Mouse (Mus musculus): ENCODE data around the gene Kdm6b.

The Kdm6b gene

DNA sequence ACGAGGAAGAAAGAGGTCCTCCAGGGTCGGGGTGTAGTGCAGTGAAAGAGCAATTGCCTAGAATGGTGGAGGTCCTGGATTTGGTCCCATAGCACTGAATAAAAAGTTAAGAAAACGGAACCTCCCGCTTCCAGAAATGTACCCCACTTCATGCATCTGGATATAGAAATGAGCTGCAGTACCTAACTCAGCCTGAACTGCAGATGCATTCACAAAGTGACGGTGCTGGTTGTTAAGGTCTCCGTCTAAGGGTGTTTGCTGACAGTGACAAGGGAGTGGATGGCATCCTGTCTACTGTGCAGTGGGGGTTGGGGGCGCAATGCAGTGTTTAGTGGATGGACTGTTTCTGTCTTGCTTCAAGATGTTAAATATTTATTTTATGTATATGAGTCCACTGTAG lies 26.7 kb downstream of the Kdm6b start:
- no peak for DNase-seq (ENCODE audit: low spot score)

DNA sequence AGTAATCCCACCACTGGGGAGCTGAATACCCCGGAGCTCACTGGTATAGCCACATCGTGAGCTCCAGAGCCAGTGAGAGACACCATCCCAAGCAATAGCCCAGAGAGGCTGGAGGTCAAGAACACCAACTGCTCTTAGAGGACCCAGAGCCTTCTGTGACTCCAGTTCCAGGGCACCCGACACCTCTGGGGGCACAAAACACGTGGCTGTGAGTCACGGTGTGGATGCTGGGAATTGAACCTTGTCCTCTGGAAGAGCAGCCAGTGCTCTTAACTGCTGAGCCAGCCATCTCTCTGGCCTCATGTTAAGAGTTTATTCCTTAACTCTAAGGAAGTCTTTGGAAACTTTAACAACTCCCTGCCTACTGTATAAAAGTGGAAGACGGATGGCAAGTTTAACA lies 28.5 kb downstream of the Kdm6b start:
- DNase-seq (ENCODE audit: low spot score): no peak

DNA sequence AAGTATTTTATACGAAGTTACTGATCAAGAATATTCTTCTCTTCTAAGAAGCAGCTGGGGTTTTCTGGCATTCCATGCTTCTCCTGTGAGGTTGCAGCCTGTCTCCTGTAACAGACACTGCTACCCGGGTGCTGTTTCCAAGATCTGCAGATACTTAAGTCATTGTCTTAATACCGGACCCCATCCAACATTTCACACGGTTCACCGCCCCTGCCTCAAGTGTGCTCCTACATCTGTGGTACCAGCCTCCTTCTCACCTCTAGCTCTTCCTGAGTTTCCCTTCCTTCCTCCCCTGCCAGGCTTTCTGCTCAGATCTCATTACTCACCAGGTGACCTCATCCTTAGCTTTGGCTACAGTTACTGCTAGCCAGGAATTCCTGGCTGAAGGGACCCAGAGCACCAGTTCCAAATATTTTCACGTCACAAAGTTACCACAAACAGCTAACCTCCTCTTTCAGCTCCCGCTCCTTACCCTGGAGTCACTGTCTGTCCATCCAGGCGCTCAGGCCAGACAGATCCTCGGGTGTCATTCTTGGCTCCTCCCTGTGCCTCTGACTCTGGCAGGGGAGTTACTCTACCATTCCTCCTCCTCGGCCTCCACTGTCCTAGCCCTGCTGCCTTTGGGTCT lies 30.9 kb downstream of the Kdm6b start:
- no peak for DNase-seq (ENCODE audit: low spot score)

DNA sequence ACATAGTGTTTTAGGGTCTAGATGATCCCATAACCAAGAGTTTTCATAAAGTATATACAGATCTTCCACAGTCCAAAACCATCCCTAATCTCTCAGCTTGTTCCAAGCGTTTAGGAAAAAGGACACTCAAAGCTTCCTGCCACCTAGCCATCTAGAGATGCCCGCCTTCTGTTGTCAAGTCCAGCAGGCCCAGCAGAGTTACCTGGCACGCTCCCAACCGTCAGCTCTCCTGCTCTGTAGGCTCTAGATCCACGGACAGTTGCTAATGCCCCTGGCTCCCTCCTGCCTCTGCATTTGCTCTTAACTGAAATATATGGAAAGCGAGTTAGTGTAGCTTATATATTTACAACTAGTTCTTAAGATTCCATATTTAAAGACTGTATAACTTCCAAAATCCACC lies 32.1 kb downstream of the Kdm6b start:
- no peak for DNase-seq (ENCODE audit: low spot score)

DNA sequence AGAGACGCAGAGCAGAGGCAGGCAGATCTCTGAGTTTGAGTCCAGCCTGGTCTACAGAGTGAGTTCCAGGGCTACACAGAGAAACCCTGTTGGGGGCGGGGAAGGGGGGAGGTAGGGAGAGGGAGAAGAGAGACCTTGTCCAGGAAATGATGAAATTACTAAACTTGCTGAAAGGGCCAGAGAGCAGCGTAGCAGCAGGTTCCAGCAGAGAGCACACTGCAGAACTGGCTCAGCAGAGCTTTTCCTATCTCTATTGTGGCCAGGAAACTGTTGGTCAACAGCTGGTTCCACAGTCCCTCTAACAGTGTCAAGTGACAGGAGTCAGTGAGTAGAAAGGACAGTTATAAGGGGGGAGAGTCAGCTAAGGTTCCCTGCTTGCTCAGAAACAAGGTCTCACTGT lies 33.9 kb downstream of the Kdm6b start:
- no peak for DNase-seq (ENCODE audit: low spot score)

DNA sequence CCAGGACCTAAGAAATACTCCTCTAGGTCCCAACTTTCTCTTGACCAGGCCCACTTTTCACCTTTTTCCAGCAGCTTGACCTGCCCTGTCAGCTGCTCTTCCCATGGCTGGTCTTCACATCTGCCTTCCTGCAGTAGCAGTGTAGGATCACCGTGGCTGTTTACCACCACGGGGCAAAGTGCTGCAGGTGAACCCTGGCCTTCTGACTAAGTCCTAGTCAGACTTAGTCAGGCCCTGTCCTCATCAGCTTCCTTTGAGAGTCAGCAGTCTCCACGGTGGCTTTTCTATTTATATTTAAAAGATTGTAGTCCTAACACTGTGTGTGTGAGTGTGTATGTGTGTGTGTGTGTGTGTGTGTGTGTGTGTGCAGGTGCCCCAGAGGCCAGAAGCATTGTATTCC lies 35.7 kb downstream of the Kdm6b start:
- no peak for DNase-seq (ENCODE audit: low spot score)

DNA sequence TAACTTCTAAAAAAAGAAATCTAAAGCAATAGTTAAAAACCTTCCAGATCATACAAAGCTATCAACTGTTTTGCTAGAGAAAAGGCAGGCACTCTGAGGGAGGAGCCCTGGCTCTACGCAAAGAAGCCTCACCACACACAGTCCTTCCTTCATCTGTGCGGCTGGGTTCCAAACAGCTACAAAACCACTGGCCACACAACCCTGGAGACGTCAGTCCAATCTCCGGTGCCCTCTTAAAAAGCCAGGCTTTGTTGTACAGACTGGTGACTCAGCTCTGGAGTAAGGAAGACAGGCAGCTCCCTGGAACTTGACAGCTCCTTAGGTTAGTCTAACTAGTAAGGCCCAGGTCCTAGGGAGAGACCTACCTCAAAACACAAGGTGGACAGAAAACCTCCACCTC lies 37.8 kb downstream of the Kdm6b start:
- no peak for DNase-seq (ENCODE audit: low spot score)

DNA sequence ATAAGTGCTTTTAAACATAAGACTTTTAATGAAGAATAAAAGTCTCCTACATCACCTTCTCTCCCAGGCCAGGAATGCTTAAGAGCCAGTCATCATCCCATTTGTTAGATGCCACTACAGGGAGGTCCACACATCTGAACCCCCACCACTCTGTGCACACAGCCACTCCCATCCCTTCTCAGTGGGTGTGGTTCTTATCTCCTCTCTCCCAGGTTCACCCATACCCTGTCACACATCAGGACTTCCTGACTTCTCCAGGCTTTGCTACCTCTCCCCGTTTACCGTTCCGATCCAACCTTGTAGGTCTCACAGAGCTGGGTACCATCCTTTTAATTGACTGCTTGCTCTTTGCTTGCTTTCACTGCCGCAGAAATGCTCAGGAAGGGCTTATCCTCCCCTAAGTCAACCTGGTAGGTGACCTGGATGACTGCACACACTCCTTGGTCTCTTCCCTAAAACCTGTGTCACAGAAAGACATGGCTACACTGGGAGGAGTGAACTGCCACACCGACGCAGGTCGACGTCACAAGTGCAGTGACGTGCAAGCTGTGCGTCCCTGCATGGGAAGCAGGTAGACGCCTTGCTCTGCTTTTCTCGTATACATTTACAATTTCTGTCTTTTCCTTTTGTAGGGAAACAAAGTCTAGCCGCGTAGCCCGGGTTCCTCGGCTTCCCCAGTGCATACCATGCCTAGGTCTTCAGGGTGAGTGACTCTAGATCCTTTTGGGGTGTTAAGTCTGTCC lies 40.1 kb downstream of the Kdm6b start:
- no peak for DNase-seq (ENCODE audit: low spot score)

DNA sequence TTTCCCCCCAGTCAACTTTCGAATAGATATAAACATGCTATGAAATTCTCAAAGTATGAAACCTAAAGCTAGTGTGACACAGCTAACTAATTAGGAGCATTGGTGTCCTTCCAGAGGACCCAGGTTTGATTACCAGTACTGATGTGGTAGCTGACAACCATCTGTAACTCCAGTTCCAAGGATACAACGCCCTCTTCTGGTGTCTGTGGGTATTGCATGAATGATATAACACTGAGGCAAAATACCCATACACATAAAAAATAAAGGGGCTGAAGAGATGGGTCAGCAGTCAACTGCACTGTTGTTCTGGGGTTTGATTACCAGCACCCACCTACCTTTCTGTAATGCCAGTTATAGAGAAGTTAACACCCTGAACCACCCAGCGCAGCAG lies 40.7 kb downstream of the Kdm6b start:
- no peak for DNase-seq (ENCODE audit: low spot score)

DNA sequence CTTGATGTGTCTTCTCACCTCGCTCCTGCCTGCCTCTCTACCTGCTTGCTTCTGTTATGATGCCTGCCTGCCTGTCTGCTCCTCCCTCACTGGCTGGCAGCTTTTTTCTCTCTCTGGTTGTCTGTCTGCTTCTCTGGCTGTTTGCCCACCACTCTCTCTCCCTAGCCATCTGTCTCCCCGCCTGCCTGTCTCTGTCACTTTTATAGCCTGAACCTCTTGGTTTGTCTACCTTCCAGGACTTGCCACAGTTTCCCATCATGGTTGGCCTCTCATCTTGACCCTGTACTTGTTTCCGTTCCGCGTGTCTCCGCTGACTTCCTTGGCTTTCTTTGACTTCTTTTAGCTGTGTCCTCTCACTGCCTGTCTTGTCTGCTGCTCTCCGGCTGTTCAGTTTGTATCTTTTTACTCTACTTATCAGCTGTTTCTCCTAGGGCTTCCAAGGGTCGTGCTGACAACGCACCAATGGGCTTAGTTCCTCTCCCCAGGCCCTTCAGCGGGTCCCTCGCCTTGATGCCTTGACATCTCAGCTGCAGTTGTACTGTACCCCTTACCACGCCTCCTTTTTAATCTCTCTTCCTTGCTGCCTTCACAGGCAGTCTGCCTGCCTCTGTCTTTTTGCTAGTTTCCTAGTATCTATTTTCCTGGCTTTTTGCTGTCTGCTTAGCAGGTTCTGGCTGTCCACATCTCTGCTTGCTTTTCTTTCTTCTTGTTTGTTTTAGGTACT lies 41.3 kb downstream of the Kdm6b start:
- no peak for DNase-seq (ENCODE audit: low spot score)

DNA sequence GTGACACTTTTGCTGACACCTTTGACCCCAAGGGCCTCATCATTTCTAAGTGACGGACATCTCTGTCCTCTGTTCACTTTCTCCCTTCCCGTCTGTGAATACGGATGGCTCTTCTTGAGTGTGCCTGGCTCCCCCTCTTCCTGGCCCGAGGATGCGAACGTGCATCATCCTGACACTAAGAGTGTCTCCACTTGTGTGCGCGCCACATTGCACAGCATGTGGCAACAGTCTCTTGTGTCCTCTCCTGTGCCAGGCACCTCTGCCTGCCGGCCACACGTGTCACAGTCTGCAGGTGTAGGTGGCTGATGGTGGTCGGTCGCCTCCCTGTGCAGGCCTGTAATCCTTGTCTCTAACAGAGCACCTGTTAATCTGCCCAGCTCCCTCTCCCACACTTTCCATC lies 41.9 kb downstream of the Kdm6b start:
- no peak for DNase-seq (ENCODE audit: low spot score)

DNA sequence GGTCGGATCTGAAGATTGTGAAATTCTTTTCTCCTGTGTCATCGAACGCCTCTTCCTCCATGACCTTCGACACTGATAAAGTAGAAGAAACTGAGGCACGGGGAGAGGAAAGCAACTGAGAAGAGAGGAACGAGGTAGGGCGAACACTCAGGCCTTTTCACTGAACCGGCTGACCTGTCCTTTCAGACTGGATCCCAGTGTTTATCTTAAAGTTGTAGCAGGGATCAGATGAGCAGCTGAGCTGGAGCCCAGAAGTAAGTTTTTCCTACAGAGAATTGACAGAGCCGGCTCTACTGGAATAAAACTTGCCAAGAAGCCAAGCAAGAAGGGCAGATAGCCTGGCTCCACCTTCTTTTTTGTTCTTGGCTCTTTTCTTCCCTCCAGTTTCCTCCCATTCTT lies 42.7 kb downstream of the Kdm6b start:
- no peak for DNase-seq (ENCODE audit: low spot score)

DNA sequence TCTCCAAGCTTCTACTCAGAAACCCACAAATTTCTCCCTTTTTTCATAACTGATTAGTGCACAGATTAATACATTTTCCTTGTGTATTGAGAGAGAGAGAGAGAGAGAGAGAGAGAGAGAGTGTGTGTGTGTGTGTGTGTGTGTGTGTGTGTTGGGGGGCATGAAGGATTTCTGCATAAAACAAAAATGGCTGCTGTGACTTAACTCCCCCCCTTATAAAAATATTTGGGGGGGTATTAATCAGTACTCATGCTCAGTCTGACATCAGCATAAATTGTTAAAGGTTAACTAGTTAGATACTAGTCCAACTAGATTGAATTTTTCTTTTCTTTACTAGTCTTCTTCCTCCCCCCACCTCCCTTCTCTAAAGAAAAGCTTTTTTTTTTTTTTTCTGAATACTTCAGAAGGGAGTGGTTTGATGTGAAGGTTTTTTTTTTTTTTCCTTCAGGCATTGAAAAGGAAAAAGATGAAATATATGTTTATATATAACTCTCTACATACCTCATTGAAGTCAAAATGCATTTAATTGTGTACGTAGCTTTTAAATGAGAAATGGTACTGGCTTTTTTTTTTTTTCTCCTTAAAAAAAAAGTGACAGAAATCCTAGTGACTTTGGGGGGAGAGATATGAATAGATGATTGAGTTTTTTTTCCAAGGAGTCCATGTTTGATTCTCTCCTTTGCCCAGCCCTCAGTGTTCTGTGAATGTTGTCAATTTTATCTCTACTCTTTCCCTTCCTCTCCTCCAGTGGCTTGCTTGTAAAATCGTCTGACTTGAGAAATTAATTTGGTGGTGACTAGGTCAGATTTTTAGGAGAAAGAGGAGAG lies 43.3 kb downstream of the Kdm6b start:
- no peak for DNase-seq (ENCODE audit: low spot score)

DNA sequence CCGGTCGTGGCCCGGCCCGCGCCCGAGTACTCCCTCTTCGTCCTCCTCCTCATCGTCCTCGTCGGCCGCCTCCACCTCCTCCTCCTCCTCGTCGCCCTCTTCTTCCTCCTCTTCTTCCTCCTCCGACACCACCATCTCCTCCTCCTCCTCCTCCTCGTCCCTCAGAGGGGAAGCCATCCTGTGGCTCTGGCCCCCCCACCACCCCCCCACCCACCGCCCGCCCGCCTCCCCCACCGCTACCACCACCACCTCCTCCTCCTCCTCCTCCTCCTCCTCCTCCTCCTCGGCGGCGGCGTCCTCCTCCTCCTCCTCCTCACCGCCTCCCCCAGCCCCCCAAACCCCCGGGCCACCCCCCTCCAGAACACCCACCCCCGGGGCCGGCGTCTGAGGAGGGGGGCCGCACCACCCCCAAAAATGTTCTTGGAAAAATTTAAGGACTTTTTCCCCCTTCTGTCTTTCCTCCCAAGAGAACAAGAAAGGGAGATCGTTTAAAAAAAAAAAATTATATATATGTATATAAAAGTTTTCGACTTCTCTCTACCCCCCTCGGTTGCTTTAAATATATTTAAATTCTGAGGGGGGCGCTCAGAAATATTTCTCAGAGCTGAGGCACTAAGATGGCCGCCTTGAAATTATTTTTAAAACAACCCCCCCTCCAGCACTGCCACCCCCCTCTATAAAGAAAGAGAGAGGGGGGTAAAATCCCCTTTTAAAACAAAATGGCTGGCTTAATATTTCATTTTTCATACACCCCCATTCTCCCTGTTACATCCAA lies 44.1 kb downstream of the Kdm6b start, which contains the start of gene Chd3:
Chd3 (minus strand) TSS at position 192 of the 775 bp plus-strand sequence.
- DNase-seq (ENCODE audit: low spot score): no peak

DNA sequence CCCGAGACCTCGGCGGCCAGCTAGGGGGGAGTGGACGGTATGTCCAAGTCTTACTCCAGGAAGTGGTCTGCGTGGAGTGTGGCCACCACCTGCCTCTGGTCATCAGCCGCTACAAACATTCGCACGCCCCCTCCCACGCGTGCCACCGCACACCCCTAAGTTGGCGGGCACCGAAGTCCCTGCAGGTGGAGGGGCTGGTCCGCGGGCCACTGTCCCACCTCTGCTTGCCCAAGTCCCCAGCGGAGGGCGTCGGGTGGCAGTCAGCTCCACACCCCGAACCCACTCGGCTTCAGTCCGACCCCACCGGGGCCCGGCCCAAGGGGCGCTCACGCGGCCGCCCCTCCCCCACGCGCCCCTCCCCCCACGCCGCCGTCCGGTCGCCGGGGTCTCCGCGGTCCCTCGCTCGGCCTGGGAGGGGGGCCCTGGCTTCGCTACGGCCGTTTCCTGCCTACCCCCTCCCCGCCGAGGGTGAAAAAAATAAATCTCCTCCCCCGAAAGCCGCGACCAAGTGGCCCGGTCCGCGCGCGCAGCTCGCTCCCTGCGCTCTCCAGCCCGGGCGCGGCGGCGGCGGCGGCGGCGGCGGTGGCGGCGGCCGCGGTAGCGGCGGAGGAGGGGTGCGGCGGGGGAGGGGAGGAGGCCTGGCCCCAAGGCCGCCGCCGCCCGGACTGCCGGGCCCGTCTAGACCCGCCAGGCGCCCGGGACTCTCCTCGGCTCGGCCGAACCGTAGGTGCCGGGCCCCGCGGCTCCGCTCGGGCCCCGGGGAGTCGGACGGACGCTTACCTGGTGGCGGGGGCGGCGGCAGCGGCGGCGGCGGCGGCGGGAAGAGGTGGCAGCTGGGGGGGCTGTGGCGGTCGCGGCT lies 44.9 kb downstream of the Kdm6b start:
- DNase-seq (ENCODE audit: low spot score): no peak

DNA sequence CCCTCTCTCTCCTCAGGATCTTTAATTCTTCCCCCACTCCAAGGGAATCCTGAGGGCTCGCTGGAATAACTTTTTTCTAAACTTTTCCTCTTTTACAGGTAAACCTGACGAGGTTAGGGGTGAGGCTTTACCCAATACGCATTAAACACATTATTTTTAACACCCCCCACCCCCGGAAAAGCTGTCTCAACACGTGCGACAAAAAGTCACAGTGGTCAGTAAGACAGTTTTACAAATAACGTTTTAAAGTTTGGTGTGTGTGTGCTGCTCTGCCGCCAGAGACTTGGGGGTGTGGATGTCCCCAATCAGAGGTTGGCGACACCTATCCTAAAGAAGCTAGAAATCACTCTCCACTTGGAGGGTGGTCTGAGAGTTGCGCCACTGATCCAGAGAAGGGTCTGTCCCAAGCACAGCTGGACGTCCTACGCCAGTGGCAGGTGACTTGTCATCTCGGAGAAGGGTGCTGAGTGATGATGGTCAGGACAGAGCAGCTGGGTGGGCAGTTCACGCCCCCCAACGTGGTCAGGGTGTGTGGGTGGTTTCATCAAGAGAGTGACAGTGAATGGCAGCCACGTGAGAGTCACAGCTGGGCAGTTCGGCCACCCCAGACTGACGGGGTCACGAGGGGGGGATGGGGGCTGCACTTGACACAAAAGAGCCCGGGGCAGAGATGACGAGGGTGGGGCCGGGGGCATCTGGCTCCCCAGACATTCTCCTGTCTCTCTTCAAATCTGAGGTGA lies 45.7 kb downstream of the Kdm6b start:
- no peak for DNase-seq (ENCODE audit: low spot score)

DNA sequence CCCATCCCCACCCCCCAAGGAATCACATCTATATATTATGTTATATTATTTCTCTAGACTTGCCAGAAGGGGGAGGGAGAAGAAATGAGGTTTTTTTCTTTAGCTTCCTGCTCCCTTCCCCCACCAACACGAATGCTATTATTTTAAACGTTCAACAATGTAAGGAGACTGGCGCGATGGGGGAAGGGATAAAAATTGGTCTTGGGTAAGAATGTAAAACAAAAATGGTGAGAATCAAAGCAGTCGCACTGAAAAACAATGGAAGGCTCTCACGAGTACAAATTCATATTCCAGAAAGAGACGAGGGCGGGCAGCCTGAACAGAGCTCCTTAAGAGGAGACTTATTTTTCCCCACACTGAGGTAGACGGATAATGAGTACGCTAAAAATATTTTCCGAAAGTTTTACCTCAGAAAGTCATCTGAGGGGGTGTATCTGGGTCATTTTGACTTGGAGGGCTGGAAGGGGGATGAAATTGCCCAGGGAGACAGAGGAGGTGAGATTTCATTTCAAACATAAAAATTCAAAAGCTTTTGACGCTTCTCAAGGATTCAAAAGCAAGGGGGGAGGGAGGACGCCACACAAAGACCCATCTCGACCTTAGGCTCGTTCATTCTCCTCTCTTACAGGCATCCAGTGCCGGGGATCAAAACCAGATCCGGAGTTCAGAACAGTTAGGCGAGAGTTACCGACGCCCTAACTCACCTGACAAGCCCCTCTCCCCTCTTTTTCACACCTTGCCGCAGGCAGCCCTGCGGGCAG lies 46.4 kb downstream of the Kdm6b start:
- no peak for DNase-seq (ENCODE audit: low spot score)

DNA sequence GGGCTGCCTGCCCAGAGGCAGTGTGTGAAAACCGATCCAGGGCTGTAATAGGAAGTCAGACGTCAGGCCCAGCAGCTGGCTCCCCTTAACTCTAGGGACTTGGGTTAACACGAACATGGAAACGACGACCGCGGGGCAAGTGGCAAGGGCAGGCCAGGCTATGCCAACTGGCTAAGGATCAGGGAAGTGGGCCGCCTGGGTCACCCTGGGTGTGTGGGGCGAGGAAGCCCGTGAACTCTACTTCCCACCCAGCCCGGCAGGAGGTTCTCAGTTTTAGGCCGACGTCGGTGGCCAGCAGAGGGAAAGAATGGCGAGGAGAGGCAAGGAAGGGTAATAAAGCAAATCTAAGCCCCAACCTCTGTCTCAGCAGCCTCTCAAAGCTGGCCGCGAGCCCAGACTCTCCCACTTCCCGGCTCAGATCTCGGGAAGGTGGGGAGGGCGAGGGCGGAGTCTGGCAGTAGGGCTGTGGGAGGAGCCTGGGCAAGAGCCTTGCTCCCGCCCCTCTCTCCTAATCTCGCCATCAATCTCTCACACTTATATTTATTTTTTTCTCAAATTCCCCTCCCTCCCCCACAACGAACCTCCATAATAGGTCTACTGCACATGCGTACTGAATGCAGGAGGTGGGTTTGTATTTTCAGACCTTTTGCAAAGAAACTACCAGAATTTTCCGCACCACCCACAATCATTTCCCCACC lies 47.2 kb downstream of the Kdm6b start:
- DNase-seq (ENCODE audit: low spot score): peak; percentile 89

DNA sequence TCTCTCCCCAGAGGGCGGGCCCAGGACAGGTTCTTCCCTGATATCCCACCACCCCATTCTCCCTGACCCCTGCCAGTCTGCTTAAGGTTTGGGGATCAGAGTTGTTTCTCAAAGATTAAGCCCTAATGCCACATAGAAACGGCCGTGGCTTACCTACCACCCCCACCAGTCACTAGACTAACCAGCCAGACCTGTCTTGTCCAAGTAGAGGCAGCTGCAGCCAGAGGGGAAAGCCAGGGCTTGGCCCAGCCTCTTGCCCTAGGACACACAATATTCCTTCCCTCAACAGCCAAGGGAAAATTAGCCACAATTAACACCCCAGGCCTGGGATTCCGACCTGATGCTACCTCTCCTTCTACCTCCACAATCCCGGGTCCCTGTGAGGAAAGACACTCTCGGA lies 47.8 kb downstream of the Kdm6b start:
- DNase-seq (ENCODE audit: low spot score): no peak
